Mouse (Mus musculus): Measurements from ENCODE around the gene Dner. TPM values are rescaled to one million over a fixed set of nuclear protein-coding genes. Genes with fewer than 3 reads are reported as not detected.
A peak's percentile ranks its signal among the peaks of the same experiment; 100 is the strongest.

The Dner gene
- polyA plus RNA-seq, 1 experiment from 2014 or later, result 0.89 TPM

- Histone ChIP-seq H3K4me3 (no peak overlapping the region), H3K27ac (no peak overlapping the region), H3K27me3 (ENCODE audit: low read depth, poor library complexity, severe bottlenecking) (no peaks in the 10 kb centered on the region), H3K36me3 (no peaks in the 10 kb centered on the region), H3K9me3 (replicated peaks) (no peaks in the 10 kb centered on the region), H3K4me1 (peaks cover 5% of the 10 kb centered on the region; the same call in 1 of the 2 replicates)
- DNase-seq (ENCODE audit: low spot score), result no peak
- 59% methylated on average over 6 of the region's 6 CpGs for WGBS
Measured at GRCm38 (mm10) chr1:84506984-84507546, 189.0 kb downstream of the Dner start.

GRCm38 (mm10) chr1:84500673-84501072, 195.3 kb downstream of the Dner start:
- Histone ChIP-seq H3K36me3 (no peaks in the 10 kb centered on the region), H3K27ac (no peak overlapping the region), H3K4me3 (no peak overlapping the region), H3K4me1 (no peaks in the 10 kb centered on the region), H3K9me3 (replicated peaks) (no peaks in the 10 kb centered on the region), H3K27me3 (ENCODE audit: low read depth, poor library complexity, severe bottlenecking) (no peaks in the 10 kb centered on the region)
- no peak for DNase-seq (ENCODE audit: low spot score)
- 94% methylated on average over 3 of the region's 3 CpGs for whole genome bisulfite sequencing

- Histone ChIP-seq H3K4me1 (no peaks in the 10 kb centered on the region), H3K4me3 (no peak overlapping the region), H3K36me3 (no peaks in the 10 kb centered on the region), H3K27ac (no peak overlapping the region), H3K9me3 (replicated peaks) (no peaks in the 10 kb centered on the region), H3K27me3 (ENCODE audit: low read depth, poor library complexity, severe bottlenecking) (no peaks in the 10 kb centered on the region)
- no peak for DNase-seq (ENCODE audit: low spot score)
- WGBS, result 90% methylated on average over 6 of the region's 6 CpGs
Measured at GRCm38 (mm10) chr1:84491732-84492131, 204.3 kb downstream of the Dner start.

- no peaks in the 10 kb centered on the region for H3K27me3 ChIP-seq (ENCODE audit: low read depth, poor library complexity, severe bottlenecking)
- no peak overlapping the region for H3K27ac ChIP-seq
- no peaks in the 10 kb centered on the region for H3K9me3 ChIP-seq (replicated peaks)
- WGBS, result 100% methylated on average over 1 of the region's 1 CpGs
- H3K36me3 ChIP-seq, result no peaks in the 10 kb centered on the region
- no peak for DNase-seq (ENCODE audit: low spot score)
- no peak overlapping the region for H3K4me3 ChIP-seq
- H3K4me1 ChIP-seq, result no peaks in the 10 kb centered on the region
Measured at GRCm38 (mm10) chr1:84488546-84488945, 207.5 kb downstream of the Dner start.

- Histone ChIP-seq H3K9me3 (replicated peaks) (no peaks in the 10 kb centered on the region), H3K27ac (no peak overlapping the region), H3K4me3 (no peak overlapping the region)
Measured at GRCm38 (mm10) chr1:84485066-84485465, 211.0 kb downstream of the Dner start.

GRCm38 (mm10) chr1:84484577-84484976, 211.4 kb downstream of the Dner start:
- 88% methylated on average over 3 of the region's 3 CpGs for WGBS
- no peaks in the 10 kb centered on the region for H3K27me3 ChIP-seq (ENCODE audit: low read depth, poor library complexity, severe bottlenecking)
- H3K36me3 ChIP-seq, result no peaks in the 10 kb centered on the region
- H3K9me3 ChIP-seq (replicated peaks), result no peaks in the 10 kb centered on the region
- DNase-seq (ENCODE audit: low spot score), result no peak
- H3K27ac ChIP-seq, result no peak overlapping the region
- H3K4me3 ChIP-seq, result no peak overlapping the region
- H3K4me1 ChIP-seq, result no peaks in the 10 kb centered on the region

More at GRCm38 (mm10) chr1:84485066-84485465, 211.0 kb downstream of the Dner start:
- no peak for DNase-seq (ENCODE audit: low spot score)
- Histone ChIP-seq H3K27me3 (ENCODE audit: low read depth, poor library complexity, severe bottlenecking) (no peaks in the 10 kb centered on the region), H3K36me3 (no peaks in the 10 kb centered on the region), H3K4me1 (no peaks in the 10 kb centered on the region)

GRCm38 (mm10) chr1:84479976-84480375, 216.0 kb downstream of the Dner start:
- H3K4me3 ChIP-seq, result no peak overlapping the region
- H3K9me3 ChIP-seq (replicated peaks), result no peaks in the 10 kb centered on the region
- no peak overlapping the region for H3K27ac ChIP-seq
- H3K36me3 ChIP-seq, result no peaks in the 10 kb centered on the region
- H3K4me1 ChIP-seq, result no peaks in the 10 kb centered on the region
- 88% methylated on average over 8 of the region's 8 CpGs for WGBS
- no peaks in the 10 kb centered on the region for H3K27me3 ChIP-seq (ENCODE audit: low read depth, poor library complexity, severe bottlenecking)
- no peak for DNase-seq (ENCODE audit: low spot score)

- H3K27me3 ChIP-seq (ENCODE audit: low read depth, poor library complexity, severe bottlenecking), result no peaks in the 10 kb centered on the region
- H3K27ac ChIP-seq, result no peak overlapping the region
- no peak for DNase-seq (ENCODE audit: low spot score)
- H3K9me3 ChIP-seq (replicated peaks), result no peaks in the 10 kb centered on the region
- no peaks in the 10 kb centered on the region for H3K36me3 ChIP-seq
- no peak overlapping the region for H3K4me3 ChIP-seq
- 89% methylated on average over 3 of the region's 3 CpGs for WGBS
- no peaks in the 10 kb centered on the region for H3K4me1 ChIP-seq
Measured at GRCm38 (mm10) chr1:84474274-84474673, 221.7 kb downstream of the Dner start.

GRCm38 (mm10) chr1:84472260-84472659, 223.8 kb downstream of the Dner start:
- no peaks in the 10 kb centered on the region for H3K9me3 ChIP-seq (replicated peaks)
- H3K27ac ChIP-seq, result no peak overlapping the region
- H3K27me3 ChIP-seq (ENCODE audit: low read depth, poor library complexity, severe bottlenecking), result no peaks in the 10 kb centered on the region
- no peak overlapping the region for H3K4me3 ChIP-seq
- no peaks in the 10 kb centered on the region for H3K4me1 ChIP-seq
- no peak for DNase-seq (ENCODE audit: low spot score)
- no peaks in the 10 kb centered on the region for H3K36me3 ChIP-seq
- WGBS, result 91% methylated on average over 2 of the region's 2 CpGs

- Histone ChIP-seq H3K4me3 (no peak overlapping the region), H3K27ac (no peak overlapping the region), H3K36me3 (no peaks in the 10 kb centered on the region), H3K4me1 (no peaks in the 10 kb centered on the region), H3K27me3 (ENCODE audit: low read depth, poor library complexity, severe bottlenecking) (no peaks in the 10 kb centered on the region), H3K9me3 (replicated peaks) (no peaks in the 10 kb centered on the region)
- WGBS, result 68% methylated on average over 4 of the region's 4 CpGs
- DNase-seq (ENCODE audit: low spot score), result peak; percentile 32
Measured at GRCm38 (mm10) chr1:84470342-84470741, 225.7 kb downstream of the Dner start.

- no peak for DNase-seq (ENCODE audit: low spot score)
Measured at GRCm38 (mm10) chr1:84467664-84468063, 228.4 kb downstream of the Dner start.

GRCm38 (mm10) chr1:84464761-84465160, 231.3 kb downstream of the Dner start:
- WGBS, result 94% methylated on average over 3 of the region's 3 CpGs
- DNase-seq (ENCODE audit: low spot score), result no peak
- no peaks in the 10 kb centered on the region for H3K4me1 ChIP-seq

More at GRCm38 (mm10) chr1:84467664-84468063, 228.4 kb downstream of the Dner start:
- WGBS, result 82% methylated on average over 3 of the region's 3 CpGs
- H3K36me3 ChIP-seq, result no peaks in the 10 kb centered on the region
- no peaks in the 10 kb centered on the region for H3K9me3 ChIP-seq (replicated peaks)
- H3K4me1 ChIP-seq, result no peaks in the 10 kb centered on the region
- no peak overlapping the region for H3K4me3 ChIP-seq
- no peaks in the 10 kb centered on the region for H3K27me3 ChIP-seq (ENCODE audit: low read depth, poor library complexity, severe bottlenecking)
- H3K27ac ChIP-seq, result no peak overlapping the region

GRCm38 (mm10) chr1:84463976-84464662, 231.9 kb downstream of the Dner start:
- H3K9me3 ChIP-seq (replicated peaks), result no peaks in the 10 kb centered on the region

More at GRCm38 (mm10) chr1:84464761-84465160, 231.3 kb downstream of the Dner start:
- Histone ChIP-seq H3K27ac (no peak overlapping the region), H3K36me3 (no peaks in the 10 kb centered on the region), H3K27me3 (ENCODE audit: low read depth, poor library complexity, severe bottlenecking) (no peaks in the 10 kb centered on the region), H3K9me3 (replicated peaks) (no peaks in the 10 kb centered on the region), H3K4me3 (no peak overlapping the region)

More at GRCm38 (mm10) chr1:84463976-84464662, 231.9 kb downstream of the Dner start:
- WGBS, result 92% methylated on average over 5 of the region's 5 CpGs
- Histone ChIP-seq H3K4me3 (no peak overlapping the region), H3K4me1 (no peaks in the 10 kb centered on the region), H3K27ac (no peak overlapping the region), H3K27me3 (ENCODE audit: low read depth, poor library complexity, severe bottlenecking) (no peaks in the 10 kb centered on the region), H3K36me3 (no peaks in the 10 kb centered on the region)
- DNase-seq (ENCODE audit: low spot score), result no peak

All from limb, embryonic 10.5 days (tissue).